Mouse (Mus musculus): ENCODE data around the gene B9d2. TPM values are rescaled to one million over a fixed set of nuclear protein-coding genes. Genes with fewer than 3 reads are reported as not detected.
"Not testable (repeated sequence)": the region's sequence is repeated elsewhere in the genome, so short reads cannot be mapped to it uniquely, and the experiment has no call there.

The B9d2 gene
- polyA plus RNA-seq, 1 experiment = 37.3 TPM

DNA sequence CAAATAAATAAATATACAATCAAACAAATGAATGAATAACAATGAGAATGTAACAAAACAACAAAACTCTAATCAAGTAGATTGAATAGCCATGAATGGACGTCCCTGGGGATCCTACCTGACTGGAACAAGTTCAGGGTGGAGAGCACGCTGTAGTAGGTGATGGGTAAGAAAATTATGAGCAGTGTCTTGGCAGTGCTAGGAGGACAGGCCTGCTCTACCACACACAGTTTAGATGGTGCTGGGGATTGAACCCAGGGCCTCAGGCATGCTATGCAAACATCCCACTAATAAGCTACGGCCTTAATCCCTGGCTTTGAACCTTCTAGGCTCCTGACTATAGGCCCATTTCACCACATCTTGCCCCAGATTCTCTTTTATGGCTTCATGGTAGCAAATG is 36.9 kb downstream of the B9d2 start:
- Histone ChIP-seq H3K4me1 (ENCODE audit: control insufficient read depth, insufficient read depth, low read length) (peaks cover 2% of the 10 kb centered on the region), H3K4me3 (replicated peaks; ENCODE audit: insufficient read depth, low read depth, low read length) (no peak overlapping the region), H3K27me3 (ENCODE audit: control insufficient read depth, insufficient read depth, low read length) (no peaks in the 10 kb centered on the region), H3K27ac (ENCODE audit: insufficient read depth, low read length) (no peak overlapping the region)
- DNase-seq = no peak
- TF ChIP-seq POLR2A (IDR thresholded peaks at IDR 0.05; ENCODE audit: borderline replicate concordance, insufficient read depth, low read length) (no peak), CTCF (IDR thresholded peaks at IDR 0.05; ENCODE audit: borderline replicate concordance, insufficient read depth, low read depth, low read length) (no peak)
- 90% methylated on average over 3 of the region's 3 CpGs for WGBS

DNA sequence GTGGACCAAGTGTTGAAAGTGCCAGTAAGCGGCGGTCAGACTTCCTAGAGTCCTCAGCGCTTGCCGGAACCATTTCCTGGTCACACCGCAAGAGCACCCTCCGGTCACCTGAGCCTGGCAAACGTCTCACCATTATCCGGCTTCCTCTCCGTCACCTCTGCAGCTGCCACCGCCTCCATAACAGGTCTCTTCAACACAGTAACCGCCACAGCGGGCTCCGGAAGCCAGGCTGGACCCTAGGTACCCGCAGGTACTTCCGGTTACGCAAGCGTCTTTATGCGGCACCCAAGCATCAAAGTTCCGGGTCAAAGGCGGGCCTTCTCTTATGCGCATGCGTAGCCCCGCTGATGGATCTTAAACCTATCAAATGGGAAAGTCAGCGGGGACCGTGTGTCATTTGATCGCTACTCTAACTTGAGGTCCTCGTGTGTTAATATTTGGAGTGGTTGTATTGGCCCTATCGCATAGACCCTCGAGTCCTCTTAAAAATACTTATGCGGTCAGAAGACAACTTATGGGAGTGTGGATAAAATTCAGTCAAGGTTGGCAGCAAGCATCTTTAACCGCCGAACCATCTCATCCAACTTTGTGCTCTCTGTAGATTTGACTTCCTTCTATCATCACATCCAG is 38.3 kb downstream of the B9d2 start, which contains the start of gene Ccdc97:
TSS of gene Ccdc97 (minus strand) at position 301 of the 630 bp plus-strand sequence.
- DNase-seq = peak; percentile 95
- peak within 1 kb of the TSS; percentile 54 for H3K4me3 ChIP-seq (replicated peaks; ENCODE audit: insufficient read depth, low read depth, low read length)
- no peaks in the 10 kb centered on the region for H3K4me1 ChIP-seq (ENCODE audit: control insufficient read depth, insufficient read depth, low read length)
- peak within 1 kb of the TSS; percentile 58 for H3K27ac ChIP-seq (ENCODE audit: insufficient read depth, low read length)
- no peaks in the 10 kb centered on the region for H3K27me3 ChIP-seq (ENCODE audit: control insufficient read depth, insufficient read depth, low read length)
- TF ChIP-seq POLR2A (IDR thresholded peaks at IDR 0.05; ENCODE audit: borderline replicate concordance, insufficient read depth, low read length) = peak; percentile 69; the same call in 1 of the 2 replicates
- no peak for TF ChIP-seq CTCF (IDR thresholded peaks at IDR 0.05; ENCODE audit: borderline replicate concordance, insufficient read depth, low read depth, low read length)
- WGBS = 2% methylated on average over 32 of the region's 32 CpGs

GRCm38 (mm10) chr7:25719761-25720610 is 39.4 kb downstream of the B9d2 start:
- Histone ChIP-seq H3K4me3 (replicated peaks; ENCODE audit: insufficient read depth, low read depth, low read length) (no peak overlapping the region), H3K4me1 (ENCODE audit: control insufficient read depth, insufficient read depth, low read length) (no peaks in the 10 kb centered on the region), H3K27ac (ENCODE audit: insufficient read depth, low read length) (no peak overlapping the region), H3K27me3 (ENCODE audit: control insufficient read depth, insufficient read depth, low read length) (no peaks in the 10 kb centered on the region)
- DNase-seq = peak; percentile 65 to 82
- WGBS = 55% methylated on average over 10 of the region's 10 CpGs
- TF ChIP-seq POLR2A (IDR thresholded peaks at IDR 0.05; ENCODE audit: borderline replicate concordance, insufficient read depth, low read length) = no peak
- peak; percentile 92 for TF ChIP-seq CTCF (IDR thresholded peaks at IDR 0.05; ENCODE audit: borderline replicate concordance, insufficient read depth, low read depth, low read length)

- WGBS = 86% methylated on average over 5 of the region's 5 CpGs
- no peak overlapping the region for H3K27ac ChIP-seq (ENCODE audit: insufficient read depth, low read length)
- no peaks in the 10 kb centered on the region for H3K4me1 ChIP-seq (ENCODE audit: control insufficient read depth, insufficient read depth, low read length)
- no peak overlapping the region for H3K4me3 ChIP-seq (replicated peaks; ENCODE audit: insufficient read depth, low read depth, low read length)
- no peaks in the 10 kb centered on the region for H3K27me3 ChIP-seq (ENCODE audit: control insufficient read depth, insufficient read depth, low read length)
- TF ChIP-seq CTCF (IDR thresholded peaks at IDR 0.05; ENCODE audit: borderline replicate concordance, insufficient read depth, low read depth, low read length) = no peak
- TF ChIP-seq POLR2A (IDR thresholded peaks at IDR 0.05; ENCODE audit: borderline replicate concordance, insufficient read depth, low read length) = no peak
- no peak for DNase-seq
Measured at GRCm38 (mm10) chr7:25720760-25721159, 40.2 kb downstream of the B9d2 start.

- not testable (repeated sequence) for H3K27ac ChIP-seq (ENCODE audit: insufficient read depth, low read length); H3K4me3 ChIP-seq (replicated peaks; ENCODE audit: insufficient read depth, low read depth, low read length); H3K4me1 ChIP-seq (ENCODE audit: control insufficient read depth, insufficient read depth, low read length); DNase-seq; H3K27me3 ChIP-seq (ENCODE audit: control insufficient read depth, insufficient read depth, low read length)
Measured at GRCm38 (mm10) chr7:25721776-25722175, 41.2 kb downstream of the B9d2 start.

- no peak for DNase-seq
- 77% methylated on average over 19 of the region's 19 CpGs for WGBS
Measured at GRCm38 (mm10) chr7:25725886-25726285, 45.3 kb downstream of the B9d2 start.

GRCm38 (mm10) chr7:25727800-25728199 is 47.2 kb downstream of the B9d2 start:
- Histone ChIP-seq H3K4me1 (ENCODE audit: control insufficient read depth, insufficient read depth, low read length) (no peaks in the 10 kb centered on the region), H3K27ac (ENCODE audit: insufficient read depth, low read length) (no peak overlapping the region), H3K27me3 (ENCODE audit: control insufficient read depth, insufficient read depth, low read length) (no peaks in the 10 kb centered on the region), H3K4me3 (replicated peaks; ENCODE audit: insufficient read depth, low read depth, low read length) (no peak overlapping the region)
- TF ChIP-seq CTCF (IDR thresholded peaks at IDR 0.05; ENCODE audit: borderline replicate concordance, insufficient read depth, low read depth, low read length) (no peak), POLR2A (IDR thresholded peaks at IDR 0.05; ENCODE audit: borderline replicate concordance, insufficient read depth, low read length) (no peak)
- DNase-seq = no peak
- 71% methylated on average over 5 of the region's 5 CpGs for whole genome bisulfite sequencing

More at GRCm38 (mm10) chr7:25725886-25726285, 45.3 kb downstream of the B9d2 start:
- Histone ChIP-seq H3K27ac (ENCODE audit: insufficient read depth, low read length) (no peak overlapping the region), H3K4me3 (replicated peaks; ENCODE audit: insufficient read depth, low read depth, low read length) (no peak overlapping the region), H3K4me1 (ENCODE audit: control insufficient read depth, insufficient read depth, low read length) (no peaks in the 10 kb centered on the region), H3K27me3 (ENCODE audit: control insufficient read depth, insufficient read depth, low read length) (no peaks in the 10 kb centered on the region)
- no peak for TF ChIP-seq CTCF (IDR thresholded peaks at IDR 0.05; ENCODE audit: borderline replicate concordance, insufficient read depth, low read depth, low read length)
- no peak for TF ChIP-seq POLR2A (IDR thresholded peaks at IDR 0.05; ENCODE audit: borderline replicate concordance, insufficient read depth, low read length)

DNA sequence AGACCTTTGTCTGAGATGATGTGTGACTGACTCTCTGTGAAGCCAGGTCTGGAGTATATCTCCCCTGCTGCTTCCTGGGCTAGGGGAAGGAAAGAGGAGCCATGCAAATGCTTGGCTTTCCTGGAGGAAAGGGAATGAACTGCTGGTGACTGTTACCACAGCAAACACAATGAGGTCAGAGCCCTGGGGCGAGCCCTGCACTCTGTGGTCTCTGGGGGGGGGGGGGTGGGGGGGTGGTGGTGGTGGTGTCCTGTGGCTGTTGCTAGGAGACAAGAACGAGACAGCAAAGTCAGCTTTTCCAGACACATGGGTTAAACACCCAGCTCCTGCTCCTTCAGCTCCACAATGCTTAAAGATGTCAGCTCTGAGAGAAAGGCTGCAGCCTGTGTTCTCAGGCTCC is 48.8 kb downstream of the B9d2 start:
- Histone ChIP-seq H3K4me1 (ENCODE audit: control insufficient read depth, insufficient read depth, low read length) (no peaks in the 10 kb centered on the region), H3K27ac (ENCODE audit: insufficient read depth, low read length) (no peak overlapping the region), H3K4me3 (replicated peaks; ENCODE audit: insufficient read depth, low read depth, low read length) (no peak overlapping the region), H3K27me3 (ENCODE audit: control insufficient read depth, insufficient read depth, low read length) (no peaks in the 10 kb centered on the region)
- WGBS = 32% methylated on average over 2 of the region's 2 CpGs
- no peak for DNase-seq
- TF ChIP-seq CTCF (IDR thresholded peaks at IDR 0.05; ENCODE audit: borderline replicate concordance, insufficient read depth, low read depth, low read length) = no peak
- no peak for TF ChIP-seq POLR2A (IDR thresholded peaks at IDR 0.05; ENCODE audit: borderline replicate concordance, insufficient read depth, low read length)

Measured in cerebellum, adult 2 months (tissue).